Mouse (Mus musculus): ENCODE results near the gene Cacna1c. TPM values are rescaled to one million over a fixed set of nuclear protein-coding genes. Genes with fewer than 3 reads are reported as not detected.

The Cacna1c gene
- total and polyA plus RNA-seq, 2 experiments from 2014 or later = 5.1 to 39.4 TPM

GRCm38 (mm10) chr6:118724388-118724787 is 471.8 kb downstream of the Cacna1c start:
- H3K36me3 ChIP-seq (ENCODE audit: insufficient read depth, low read length) = no peaks in the 10 kb centered on the region
- TF ChIP-seq CTCF (IDR thresholded peaks at IDR 0.05; ENCODE audit: low read depth) = no peak
- H3K4me2 ChIP-seq (ENCODE audit: low read depth, low read length) = no peak overlapping the region
- H3K9ac ChIP-seq (replicated peaks; ENCODE audit: low read length) = no peak overlapping the region
- 51% methylated on average over 6 of the region's 6 CpGs for WGBS
- peak; percentile 35 for DNase-seq (ENCODE audit: low spot score)
- peak; percentile 21; the same call in 1 of the 2 replicates for ATAC-seq
- no peaks in the 10 kb centered on the region for H3K27me3 ChIP-seq (ENCODE audit: insufficient read depth, low read length)
- no peaks in the 10 kb centered on the region for H3K9me3 ChIP-seq (ENCODE audit: low read length)
- peak overlapping the region; percentile 62; the same call in 1 of the 2 replicates for H3K27ac ChIP-seq
- H3K4me1 ChIP-seq (ENCODE audit: insufficient read depth, low read length) = peaks cover 7% of the 10 kb centered on the region; the same call in 1 of the 2 replicates
- no peak overlapping the region for H3K4me3 ChIP-seq (ENCODE audit: low read length)

GRCm38 (mm10) chr6:118722336-118722735 is 473.9 kb downstream of the Cacna1c start:
- Histone ChIP-seq H3K27ac (no peak overlapping the region), H3K4me1 (ENCODE audit: insufficient read depth, low read length) (peaks cover 9% of the 10 kb centered on the region; the same call in 1 of the 2 replicates), H3K36me3 (ENCODE audit: insufficient read depth, low read length) (no peaks in the 10 kb centered on the region), H3K4me2 (ENCODE audit: low read depth, low read length) (no peak overlapping the region), H3K4me3 (ENCODE audit: low read length) (no peak overlapping the region), H3K9ac (replicated peaks; ENCODE audit: low read length) (no peak overlapping the region), H3K9me3 (ENCODE audit: low read length) (no peaks in the 10 kb centered on the region), H3K27me3 (ENCODE audit: insufficient read depth, low read length) (no peaks in the 10 kb centered on the region)
- ATAC-seq = no peak
- WGBS = 64% methylated on average over 6 of the region's 6 CpGs
- no peak for TF ChIP-seq CTCF (IDR thresholded peaks at IDR 0.05; ENCODE audit: low read depth)
- DNase-seq (ENCODE audit: low spot score) = no peak

- H3K27me3 ChIP-seq (ENCODE audit: insufficient read depth, low read length) = no peaks in the 10 kb centered on the region
- H3K4me2 ChIP-seq (ENCODE audit: low read depth, low read length) = no peak overlapping the region
- ATAC-seq (0 out of 2 replicates have a peak, but pooled peaks have one; percentile 47), DNase-seq (ENCODE audit: low spot score) (peak; percentile 31)
- H3K36me3 ChIP-seq (ENCODE audit: insufficient read depth, low read length) = no peaks in the 10 kb centered on the region
- no peak overlapping the region for H3K27ac ChIP-seq
- no peaks in the 10 kb centered on the region for H3K9me3 ChIP-seq (ENCODE audit: low read length)
- H3K4me3 ChIP-seq (ENCODE audit: low read length) = no peak overlapping the region
- H3K9ac ChIP-seq (replicated peaks; ENCODE audit: low read length) = no peak overlapping the region
- no peak for TF ChIP-seq CTCF (IDR thresholded peaks at IDR 0.05; ENCODE audit: low read depth)
- peaks cover 9% of the 10 kb centered on the region; the same call in 1 of the 2 replicates for H3K4me1 ChIP-seq (ENCODE audit: insufficient read depth, low read length)
- WGBS = 49% methylated on average over 1 of the region's 1 CpGs
Observed at GRCm38 (mm10) chr6:118719486-118719885, 476.7 kb downstream of the Cacna1c start.

- no peak for DNase-seq (ENCODE audit: low spot score)
- no peak overlapping the region for H3K4me2 ChIP-seq (ENCODE audit: low read depth, low read length)
- ATAC-seq = no peak
- H3K27me3 ChIP-seq (ENCODE audit: insufficient read depth, low read length) = no peaks in the 10 kb centered on the region
- no peaks in the 10 kb centered on the region for H3K36me3 ChIP-seq (ENCODE audit: insufficient read depth, low read length)
- H3K4me1 ChIP-seq (ENCODE audit: insufficient read depth, low read length) = no peaks in the 10 kb centered on the region
- H3K4me3 ChIP-seq (ENCODE audit: low read length) = no peak overlapping the region
- no peak overlapping the region for H3K9ac ChIP-seq (replicated peaks; ENCODE audit: low read length)
- WGBS = 91% methylated on average over 5 of the region's 5 CpGs
- no peaks in the 10 kb centered on the region for H3K9me3 ChIP-seq (ENCODE audit: low read length)
- TF ChIP-seq CTCF (IDR thresholded peaks at IDR 0.05; ENCODE audit: low read depth) = no peak
- no peak overlapping the region for H3K27ac ChIP-seq
Observed at GRCm38 (mm10) chr6:118713286-118713685, 482.9 kb downstream of the Cacna1c start.

GRCm38 (mm10) chr6:118711677-118712322 is 484.4 kb downstream of the Cacna1c start:
- DNase-seq (ENCODE audit: low spot score) = peak; percentile 20
- H3K4me1 ChIP-seq (ENCODE audit: insufficient read depth, low read length) = peaks cover 7% of the 10 kb centered on the region; the same call in 1 of the 2 replicates
- no peak overlapping the region for H3K4me2 ChIP-seq (ENCODE audit: low read depth, low read length)
- H3K36me3 ChIP-seq (ENCODE audit: insufficient read depth, low read length) = no peaks in the 10 kb centered on the region
- ATAC-seq = peak; percentile 59
- TF ChIP-seq CTCF (IDR thresholded peaks at IDR 0.05; ENCODE audit: low read depth) = no peak
- no peak overlapping the region for H3K9ac ChIP-seq (replicated peaks; ENCODE audit: low read length)
- H3K27ac ChIP-seq = no peak overlapping the region
- 54% methylated on average over 14 of the region's 14 CpGs for whole genome bisulfite sequencing
- H3K27me3 ChIP-seq (ENCODE audit: insufficient read depth, low read length) = no peaks in the 10 kb centered on the region
- no peak overlapping the region for H3K4me3 ChIP-seq (ENCODE audit: low read length)
- no peaks in the 10 kb centered on the region for H3K9me3 ChIP-seq (ENCODE audit: low read length)

GRCm38 (mm10) chr6:118707066-118707465 is 489.2 kb downstream of the Cacna1c start:
- no peak overlapping the region; the same call in 1 of the 2 replicates for H3K27ac ChIP-seq
- H3K27me3 ChIP-seq (ENCODE audit: insufficient read depth, low read length) = no peaks in the 10 kb centered on the region
- no peak overlapping the region for H3K9ac ChIP-seq (replicated peaks; ENCODE audit: low read length)
- DNase-seq (ENCODE audit: low spot score) (peak; percentile 60), ATAC-seq (no peak)
- 0 out of 2 replicates have a peak, but pooled peaks cover 5% of the 10 kb centered on the region for H3K36me3 ChIP-seq (ENCODE audit: insufficient read depth, low read length)
- no peak overlapping the region for H3K4me3 ChIP-seq (ENCODE audit: low read length)
- H3K4me1 ChIP-seq (ENCODE audit: insufficient read depth, low read length) = peaks cover 7% of the 10 kb centered on the region; the same call in 1 of the 2 replicates
- no peak for TF ChIP-seq CTCF (IDR thresholded peaks at IDR 0.05; ENCODE audit: low read depth)
- WGBS = 42% methylated on average over 4 of the region's 4 CpGs
- H3K4me2 ChIP-seq (ENCODE audit: low read depth, low read length) = no peak overlapping the region
- no peaks in the 10 kb centered on the region for H3K9me3 ChIP-seq (ENCODE audit: low read length)

GRCm38 (mm10) chr6:118705840-118706239 is 490.4 kb downstream of the Cacna1c start:
- Histone ChIP-seq H3K27ac (no peak overlapping the region), H3K4me2 (ENCODE audit: low read depth, low read length) (no peak overlapping the region), H3K36me3 (ENCODE audit: insufficient read depth, low read length) (0 out of 2 replicates have a peak, but pooled peaks cover 5% of the 10 kb centered on the region), H3K27me3 (ENCODE audit: insufficient read depth, low read length) (no peaks in the 10 kb centered on the region), H3K9ac (replicated peaks; ENCODE audit: low read length) (no peak overlapping the region), H3K9me3 (ENCODE audit: low read length) (no peaks in the 10 kb centered on the region), H3K4me3 (ENCODE audit: low read length) (no peak overlapping the region), H3K4me1 (ENCODE audit: insufficient read depth, low read length) (peaks cover 7% of the 10 kb centered on the region; the same call in 1 of the 2 replicates)
- 72% methylated on average over 7 of the region's 7 CpGs for WGBS
- DNase-seq (ENCODE audit: low spot score) = peak; percentile 33
- no peak for TF ChIP-seq CTCF (IDR thresholded peaks at IDR 0.05; ENCODE audit: low read depth)
- ATAC-seq = no peak

Measured in hindbrain, postnatal 0 days (tissue).